Mouse (Mus musculus) neural tube, embryonic 14.5 days (tissue): Measurements from ENCODE around the gene Cycs. TPM values are rescaled to one million over a fixed set of nuclear protein-coding genes. Genes with fewer than 3 reads are reported as not detected.

Experiments
- ATAC-seq: fragments of 200-750 bp; cut with Nextera tagmentation; 2 replicates; pipeline ENCODE4 v1.8.0; 2017; ENCODE audit warnings: low read depth, mild to moderate bottlenecking, moderate TSS enrichment, moderate library complexity
- H3K27ac ChIP-seq: fragments of 300-500 bp; sonication (generic); 2 replicates; pipeline ENCODE4 v1.5.1; 2014; ENCODE audit warnings: low read depth, mild to moderate bottlenecking, control low read depth, low read length, moderate library complexity, mixed read lengths
- H3K27me3 ChIP-seq: fragments of 300-500 bp; sonication (generic); 2 replicates; pipeline ENCODE4 v1.6.1; 2014; ENCODE audit warnings: low read length; ENCODE audit not compliant: control insufficient read depth, insufficient read depth
- H3K36me3 ChIP-seq: fragments of 300-500 bp; sonication (generic); 2 replicates; pipeline ENCODE4 v1.6.1; 2014; ENCODE audit warnings: low read length, mixed read lengths; ENCODE audit not compliant: control insufficient read depth, insufficient read depth
- H3K4me1 ChIP-seq: fragments of 300-500 bp; sonication (generic); 2 replicates; pipeline ENCODE4 v1.6.1; 2014; ENCODE audit warnings: low read length; ENCODE audit not compliant: control insufficient read depth, insufficient read depth
- H3K4me2 ChIP-seq: fragments of 300-500 bp; sonication (generic); 2 replicates; pipeline ENCODE4 v1.6.1; 2014; ENCODE audit warnings: mild to moderate bottlenecking, low read depth, low read length, control low read depth
- H3K4me3 ChIP-seq: fragments of 300-500 bp; sonication (generic); 2 replicates; pipeline ENCODE4 v1.5.1; 2014; ENCODE audit warnings: low read depth, low read length, control low read depth, mixed read lengths
- H3K9ac ChIP-seq: fragments of 300-500 bp; sonication (generic); replicated peaks from 2 replicates; pipeline ENCODE4 v1.6.1; 2014; ENCODE audit warnings: low read depth, mild to moderate bottlenecking, control low read depth, low read length, mixed read lengths
- H3K9me3 ChIP-seq: fragments of 300-500 bp; sonication (generic); 2 replicates; pipeline ENCODE4 v1.6.1; 2016; ENCODE audit warnings: low read length; ENCODE audit not compliant: control insufficient read depth
- WGBS: fragments of 180-500 bp; shearing (Covaris S2); extraction: QIAGEN DNeasy Blood & Tissue Kit; methylation state at CpG from one replicate; pipeline ENCODE4 v1.1.7; 2014; 5-methylcytosine and 5-hydroxymethylcytosine counted together
- microRNA-seq: library from miRNA; unstranded; fragments of <30 nt; microRNA quantifications from one replicate; pipeline ENCODE4, GENCODE M21; 2016
- polyA plus RNA-seq: library from polyadenylated mRNA; unstranded; fragments of >200 nt; fragmentation: Nextera tagmentation; extraction: Ambion mirVana; gene quantifications from 2 replicates; pipeline ENCODE4 v1.2.1, GENCODE M21; 2014

The Cycs gene
- polyA plus RNA-seq, 1 experiment from 2014 or later, result 84.2 TPM

GRCm38 (mm10) chr6:50520139-50520538 is 46.2 kb downstream of the Cycs start:
- Histone ChIP-seq H3K27me3 (no peaks in the 10 kb centered on the region), H3K9me3 (no peaks in the 10 kb centered on the region), H3K4me2 (no peak overlapping the region), H3K36me3 (no peaks in the 10 kb centered on the region), H3K9ac (no peak overlapping the region), H3K27ac (no peak overlapping the region), H3K4me1 (no peaks in the 10 kb centered on the region), H3K4me3 (no peak overlapping the region)
- ATAC-seq, result no peak
- WGBS, result 94% methylated on average over 5 of the region's 5 CpGs

GRCm38 (mm10) chr6:50518371-50518770 is 48.0 kb downstream of the Cycs start:
- no peak for ATAC-seq
- Histone ChIP-seq H3K36me3 (no peaks in the 10 kb centered on the region), H3K27ac (no peak overlapping the region), H3K9me3 (no peaks in the 10 kb centered on the region), H3K9ac (no peak overlapping the region), H3K4me2 (no peak overlapping the region), H3K27me3 (no peaks in the 10 kb centered on the region), H3K4me3 (no peak overlapping the region), H3K4me1 (no peaks in the 10 kb centered on the region)
- WGBS, result 89% methylated on average over 5 of the region's 5 CpGs

Small RNA genes within 50 kb of the gene (microRNA-seq; reads per million reads assigned to microRNA genes)
- gene Mir6371, result not detected

Other genes with a start within 250 kb of the Cycs start
- gene Osbpl3, start 110.3 kb downstream of the Cycs start, polyA plus RNA-seq, result 3.2 and 7.0 TPM in 2 replicates
- 3.1 and 3.7 TPM in 2 replicates for gene 4921507P07Rik, start 30.1 kb upstream of the Cycs start, polyA plus RNA-seq
- 0.44 TPM in 1 of 2 replicates, not detected in the other for gene Npvf, start 87.9 kb upstream of the Cycs start, polyA plus RNA-seq